Mouse (Mus musculus) brain, embryonic 18.5 days (tissue): Measurements from ENCODE around the gene Med1.
"Not testable (repeated sequence)": the region's sequence is repeated elsewhere in the genome, so short reads cannot be mapped to it uniquely, and the experiment has no call there.

ENCODE experiments used
- DNase-seq: peaks from one replicate; pipeline ENCODE4 v3.0.0-alpha.2; 2012; ENCODE audit warnings: low read depth, low spot score

Med1 gene

GRCm38 (mm10) chr11:98192901-98193805 lies at the start of gene Med1:
Gene Med1, minus strand, starts transcription at chr11:98193293.
- DNase-seq: peak; percentile 93

GRCm38 (mm10) chr11:98238995-98239394 lies 45.9 kb upstream of the Med1 start:
- no peak for DNase-seq

GRCm38 (mm10) chr11:98238416-98238815 lies 45.3 kb upstream of the Med1 start:
- DNase-seq: no peak

GRCm38 (mm10) chr11:98226349-98226748 lies 33.3 kb upstream of the Med1 start:
- no peak for DNase-seq

- no peak for DNase-seq
These were observed 20.2 kb upstream of the Med1 start for GRCm38 (mm10) chr11:98213311-98213710.

GRCm38 (mm10) chr11:98209661-98210060 lies 16.6 kb upstream of the Med1 start:
- not testable (repeated sequence) for DNase-seq

GRCm38 (mm10) chr11:98206281-98206680 lies 13.2 kb upstream of the Med1 start:
- not testable (repeated sequence) for DNase-seq

- DNase-seq: no peak
These were observed 12.4 kb upstream of the Med1 start for GRCm38 (mm10) chr11:98205463-98205862.

GRCm38 (mm10) chr11:98203931-98204421 lies 10.9 kb upstream of the Med1 start:
- DNase-seq: no peak

- DNase-seq: no peak
These were observed 10.3 kb upstream of the Med1 start for GRCm38 (mm10) chr11:98203351-98203911.

GRCm38 (mm10) chr11:98202641-98203350 lies 9.7 kb upstream of the Med1 start, which contains the start of gene Cdk12:
Gene Cdk12, plus strand, starts transcription at chr11:98203059.
- DNase-seq: peak; percentile 96

GRCm38 (mm10) chr11:98201791-98202640 lies 8.9 kb upstream of the Med1 start:
- DNase-seq: no peak

GRCm38 (mm10) chr11:98190820-98191219 lies 2.3 kb downstream of the Med1 start:
- DNase-seq: no peak

- no peak for DNase-seq
These were observed 5.3 kb downstream of the Med1 start for GRCm38 (mm10) chr11:98187640-98188395.

- DNase-seq: not testable (repeated sequence)
These were observed 10.9 kb downstream of the Med1 start for GRCm38 (mm10) chr11:98182149-98182548.

GRCm38 (mm10) chr11:98168400-98168799 lies 24.7 kb downstream of the Med1 start:
- no peak for DNase-seq

GRCm38 (mm10) chr11:98155094-98155493 lies 38.0 kb downstream of the Med1 start:
- no peak for DNase-seq

- DNase-seq: no peak
These were observed 42.4 kb downstream of the Med1 start for GRCm38 (mm10) chr11:98150625-98151156.

- DNase-seq: peak; percentile 85
These were observed 43.1 kb downstream of the Med1 start, which contains the start of gene Fbxl20 for GRCm38 (mm10) chr11:98149786-98150624. Gene Fbxl20, minus strand, starts transcription at chr11:98150403.
